Mouse (Mus musculus): Measurements from ENCODE around the gene Tmem131l. TPM values are rescaled to one million over a fixed set of nuclear protein-coding genes. Genes with fewer than 3 reads are reported as not detected.

The Tmem131l gene
- polyA plus RNA-seq, 1 experiment, result 13.2 TPM

DNA sequence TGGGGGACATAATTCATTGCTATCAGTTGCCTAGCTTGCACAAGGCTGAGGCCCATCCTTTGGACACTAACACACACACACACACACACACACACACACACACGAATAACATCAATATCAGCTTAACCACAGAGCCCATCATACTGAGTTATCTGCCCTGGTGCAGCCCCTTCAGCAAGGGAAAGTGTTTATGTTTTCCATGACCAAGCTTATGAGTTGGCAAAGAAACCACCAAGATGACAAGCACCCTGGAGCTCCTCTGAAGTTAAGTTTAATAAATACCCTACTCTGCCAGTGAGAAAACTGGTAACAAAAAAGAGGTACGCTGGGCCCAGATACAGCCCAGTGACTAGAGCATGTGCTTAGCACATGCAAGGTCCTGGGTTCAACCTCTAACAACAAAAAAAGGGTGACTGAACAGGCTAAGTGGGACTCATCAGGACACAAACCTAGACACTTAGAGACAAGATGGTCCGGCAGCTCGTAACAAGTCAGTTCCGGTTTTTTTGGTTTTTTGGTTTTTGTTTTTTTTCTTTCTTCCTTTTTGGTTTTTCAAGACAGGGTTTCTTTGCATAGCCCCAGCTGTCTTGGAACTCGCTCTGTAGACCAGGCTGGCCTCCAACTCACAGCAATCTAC lies 4.1 kb downstream of the Tmem131l start:
- peaks cover 9% of the 10 kb centered on the region for H3K4me1 ChIP-seq (ENCODE audit: control insufficient read depth, insufficient read depth, insufficient read length, low read length)
- H3K27me3 ChIP-seq (ENCODE audit: control insufficient read depth, insufficient read depth, low read length), result no peaks in the 10 kb centered on the region
- H3K27ac ChIP-seq (ENCODE audit: insufficient read depth, low read depth, low read length), result no peak overlapping the region
- 84% methylated on average over 6 of the region's 6 CpGs for WGBS
- TF ChIP-seq CTCF (IDR thresholded peaks at IDR 0.05; ENCODE audit: extremely low read depth, insufficient read length, insufficient replicate concordance, low read depth, low read length) (no peak), POLR2A (IDR thresholded peaks at IDR 0.05; ENCODE audit: low read depth, low read length) (no peak)
- no peak overlapping the region for H3K4me3 ChIP-seq (ENCODE audit: low read depth, low read length)
- H3K36me3 ChIP-seq (ENCODE audit: control insufficient read depth, insufficient read depth, low read length), result no peaks in the 10 kb centered on the region

DNA sequence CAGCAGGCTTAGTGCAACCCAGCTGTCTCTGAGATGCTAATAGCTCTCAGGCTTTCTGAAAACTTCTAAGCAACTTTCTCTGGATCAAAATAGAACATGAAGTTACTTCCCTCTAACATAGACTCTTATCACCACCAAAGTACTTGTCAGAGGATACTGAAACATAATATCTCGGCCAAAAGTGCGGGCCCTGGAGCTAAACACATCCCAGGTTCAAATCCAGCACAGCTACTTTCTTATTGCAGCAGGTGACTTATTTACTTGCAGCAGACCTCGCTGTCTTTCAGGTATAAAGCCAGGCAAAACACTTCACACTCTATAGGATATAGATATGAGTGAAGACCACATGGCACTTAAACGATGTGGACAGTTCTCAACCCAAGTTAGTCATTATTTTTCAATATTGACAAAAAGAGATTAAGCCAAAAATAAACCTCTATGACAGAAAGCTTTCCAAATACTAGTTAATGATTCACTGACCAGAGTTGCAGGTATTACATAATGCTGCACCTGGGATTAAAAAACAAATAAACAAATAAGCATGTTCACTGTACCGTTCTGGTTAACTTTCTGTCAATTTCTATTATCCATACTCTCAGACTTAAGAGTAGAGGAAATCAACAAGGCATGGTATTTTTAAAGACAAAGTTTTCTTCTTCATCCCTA lies 5.7 kb downstream of the Tmem131l start:
- TF ChIP-seq CTCF (IDR thresholded peaks at IDR 0.05; ENCODE audit: extremely low read depth, insufficient read length, insufficient replicate concordance, low read depth, low read length), result no peak
- TF ChIP-seq POLR2A (IDR thresholded peaks at IDR 0.05; ENCODE audit: low read depth, low read length), result no peak
- no peak overlapping the region for H3K27ac ChIP-seq (ENCODE audit: insufficient read depth, low read depth, low read length)
- peaks cover 3% of the 10 kb centered on the region; the same call in 1 of the 2 replicates for H3K36me3 ChIP-seq (ENCODE audit: control insufficient read depth, insufficient read depth, low read length)
- peaks cover 9% of the 10 kb centered on the region for H3K4me1 ChIP-seq (ENCODE audit: control insufficient read depth, insufficient read depth, insufficient read length, low read length)
- 29% methylated on average over 5 of the region's 5 CpGs for WGBS
- H3K4me3 ChIP-seq (ENCODE audit: low read depth, low read length), result no peak overlapping the region
- no peaks in the 10 kb centered on the region for H3K27me3 ChIP-seq (ENCODE audit: control insufficient read depth, insufficient read depth, low read length)

DNA sequence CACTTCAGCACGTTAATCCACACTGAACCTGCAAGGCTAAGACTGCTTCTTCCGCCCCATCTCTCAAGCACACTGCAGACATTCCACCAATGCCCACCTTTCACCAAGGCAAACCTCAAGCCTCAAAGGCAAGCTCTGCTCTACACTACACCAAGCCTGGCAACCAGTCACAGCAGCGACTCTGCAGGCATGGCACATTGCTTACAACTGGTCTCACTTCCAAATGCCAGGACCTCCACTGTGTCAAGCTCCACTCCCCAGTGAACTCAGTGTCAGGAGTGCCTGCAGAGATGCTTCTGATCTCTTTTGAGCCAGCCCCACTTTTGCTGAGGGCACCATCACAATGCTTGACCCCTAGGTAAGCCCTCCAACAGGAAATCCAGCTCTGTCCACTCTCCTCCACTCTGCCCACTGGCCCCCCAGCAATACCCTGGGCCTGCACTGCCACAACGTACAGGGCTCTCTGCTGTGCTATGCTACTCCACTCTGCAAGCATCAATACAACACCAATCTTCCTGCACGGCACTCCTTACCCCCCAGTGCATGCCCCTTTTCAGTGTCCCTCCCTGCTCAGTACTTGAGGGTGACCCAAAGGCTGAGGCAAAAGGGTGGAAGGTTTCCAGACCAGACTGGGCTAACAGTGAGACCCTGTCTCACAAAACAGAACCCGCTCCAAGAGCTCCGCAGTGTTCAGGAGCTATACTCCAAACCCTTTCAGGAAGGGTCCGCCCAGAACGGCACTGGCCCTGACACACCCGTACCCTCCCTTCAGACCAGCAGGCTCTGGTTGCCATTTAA lies 6.8 kb downstream of the Tmem131l start:
- TF ChIP-seq CTCF (IDR thresholded peaks at IDR 0.05; ENCODE audit: extremely low read depth, insufficient read length, insufficient replicate concordance, low read depth, low read length) (no peak), POLR2A (IDR thresholded peaks at IDR 0.05; ENCODE audit: low read depth, low read length) (no peak)
- no peak overlapping the region for H3K4me3 ChIP-seq (ENCODE audit: low read depth, low read length)
- 88% methylated on average over 10 of the region's 10 CpGs for WGBS
- no peaks in the 10 kb centered on the region for H3K27me3 ChIP-seq (ENCODE audit: control insufficient read depth, insufficient read depth, low read length)
- peaks cover 3% of the 10 kb centered on the region; the same call in 1 of the 2 replicates for H3K36me3 ChIP-seq (ENCODE audit: control insufficient read depth, insufficient read depth, low read length)
- no peak overlapping the region for H3K27ac ChIP-seq (ENCODE audit: insufficient read depth, low read depth, low read length)
- H3K4me1 ChIP-seq (ENCODE audit: control insufficient read depth, insufficient read depth, insufficient read length, low read length), result peaks cover 5% of the 10 kb centered on the region

GRCm38 (mm10) chr3:84032419-84032818 lies 7.6 kb downstream of the Tmem131l start:
- Histone ChIP-seq H3K4me3 (ENCODE audit: low read depth, low read length) (no peak overlapping the region), H3K27ac (ENCODE audit: insufficient read depth, low read depth, low read length) (no peak overlapping the region), H3K27me3 (ENCODE audit: control insufficient read depth, insufficient read depth, low read length) (no peaks in the 10 kb centered on the region), H3K36me3 (ENCODE audit: control insufficient read depth, insufficient read depth, low read length) (peaks cover 3% of the 10 kb centered on the region; the same call in 1 of the 2 replicates), H3K4me1 (ENCODE audit: control insufficient read depth, insufficient read depth, insufficient read length, low read length) (peaks cover 7% of the 10 kb centered on the region)
- WGBS, result 91% methylated on average over 5 of the region's 5 CpGs
- TF ChIP-seq CTCF (IDR thresholded peaks at IDR 0.05; ENCODE audit: extremely low read depth, insufficient read length, insufficient replicate concordance, low read depth, low read length) (no peak), POLR2A (IDR thresholded peaks at IDR 0.05; ENCODE audit: low read depth, low read length) (no peak)

DNA sequence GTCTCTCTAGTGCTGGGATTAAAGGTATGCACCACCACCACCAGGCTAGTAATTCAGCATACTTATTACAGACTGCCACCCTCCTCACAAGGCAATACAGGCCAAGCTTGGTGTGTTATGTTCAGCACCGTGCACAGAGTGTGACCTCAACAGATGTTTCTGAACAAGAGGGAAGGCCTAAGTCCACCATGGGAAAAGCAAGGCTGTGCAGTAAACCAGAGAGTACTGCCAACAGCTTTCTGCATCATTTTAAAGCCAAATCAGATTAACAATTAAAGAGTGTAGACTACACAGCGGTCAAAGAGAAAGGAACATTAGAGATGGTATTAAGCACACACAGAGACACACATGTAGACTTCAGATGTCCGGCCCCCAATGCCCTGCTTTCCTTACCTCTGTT lies 8.8 kb downstream of the Tmem131l start:
- Histone ChIP-seq H3K36me3 (ENCODE audit: control insufficient read depth, insufficient read depth, low read length) (peaks cover 3% of the 10 kb centered on the region; the same call in 1 of the 2 replicates), H3K4me3 (ENCODE audit: low read depth, low read length) (no peak overlapping the region), H3K27ac (ENCODE audit: insufficient read depth, low read depth, low read length) (no peak overlapping the region), H3K27me3 (ENCODE audit: control insufficient read depth, insufficient read depth, low read length) (no peaks in the 10 kb centered on the region), H3K4me1 (ENCODE audit: control insufficient read depth, insufficient read depth, insufficient read length, low read length) (peaks cover 4% of the 10 kb centered on the region)
- 73% methylated on average over 3 of the region's 3 CpGs for WGBS
- TF ChIP-seq CTCF (IDR thresholded peaks at IDR 0.05; ENCODE audit: extremely low read depth, insufficient read length, insufficient replicate concordance, low read depth, low read length) (no peak), POLR2A (IDR thresholded peaks at IDR 0.05; ENCODE audit: low read depth, low read length) (no peak)

GRCm38 (mm10) chr3:84028968-84029367 lies 11.0 kb downstream of the Tmem131l start:
- H3K36me3 ChIP-seq (ENCODE audit: control insufficient read depth, insufficient read depth, low read length), result peaks cover 3% of the 10 kb centered on the region; the same call in 1 of the 2 replicates
- H3K27ac ChIP-seq (ENCODE audit: insufficient read depth, low read depth, low read length), result no peak overlapping the region
- WGBS, result 79% methylated on average over 4 of the region's 4 CpGs
- no peaks in the 10 kb centered on the region for H3K27me3 ChIP-seq (ENCODE audit: control insufficient read depth, insufficient read depth, low read length)
- TF ChIP-seq POLR2A (IDR thresholded peaks at IDR 0.05; ENCODE audit: low read depth, low read length) (no peak), CTCF (IDR thresholded peaks at IDR 0.05; ENCODE audit: extremely low read depth, insufficient read length, insufficient replicate concordance, low read depth, low read length) (no peak)
- H3K4me3 ChIP-seq (ENCODE audit: low read depth, low read length), result no peak overlapping the region
- peaks cover 2% of the 10 kb centered on the region; the same call in 1 of the 2 replicates for H3K4me1 ChIP-seq (ENCODE audit: control insufficient read depth, insufficient read depth, insufficient read length, low read length)
